Mouse (Mus musculus) lung, adult 2 months (tissue): ENCODE results near the gene Cabin1.

ENCODE experiments used
- CTCF ChIP-seq: fragments of 200-500 bp; IDR thresholded peaks from 2 replicates; pipeline ENCODE4 v1.5.1; 2011; ENCODE audit warnings: mild to moderate bottlenecking, low read length, control low read depth; ENCODE audit not compliant: insufficient read depth
- POLR2A ChIP-seq: fragments of 200-500 bp; IDR thresholded peaks from 2 replicates; pipeline ENCODE4 v1.6.1; 2011; ENCODE audit warnings: low read depth, mild to moderate bottlenecking, control low read depth, low read length, borderline replicate concordance; ENCODE audit errors: extremely low read depth

GRCm38 (mm10) chr10:75763682-75764518, at the start of gene Cabin1:
- TF ChIP-seq POLR2A = peak; percentile 88; the same call in 1 of the 2 replicates
- TF ChIP-seq CTCF = no peak
